Mouse (Mus musculus) liver, adult 10 weeks (tissue): ENCODE measurements around the gene Muc13. TPM values are rescaled to one million over a fixed set of nuclear protein-coding genes. Genes with fewer than 3 reads are reported as not detected.

ENCODE experiments used
- polyA plus RNA-seq: library from polyadenylated mRNA; stranded (reverse); fragments of 350-450 nt; fragmentation: Illumina TruSeq; extraction: RNeasy Lipid Tissue Mini Kit (QIAGEN cat#74804); gene quantifications from one replicate; pipeline ENCODE4 v1.2.3, GENCODE M21; 2014; ENCODE audit warnings: low read depth, low replicate concordance

Gene Muc13
- 0.21 TPM for polyA plus RNA-seq

DNA sequence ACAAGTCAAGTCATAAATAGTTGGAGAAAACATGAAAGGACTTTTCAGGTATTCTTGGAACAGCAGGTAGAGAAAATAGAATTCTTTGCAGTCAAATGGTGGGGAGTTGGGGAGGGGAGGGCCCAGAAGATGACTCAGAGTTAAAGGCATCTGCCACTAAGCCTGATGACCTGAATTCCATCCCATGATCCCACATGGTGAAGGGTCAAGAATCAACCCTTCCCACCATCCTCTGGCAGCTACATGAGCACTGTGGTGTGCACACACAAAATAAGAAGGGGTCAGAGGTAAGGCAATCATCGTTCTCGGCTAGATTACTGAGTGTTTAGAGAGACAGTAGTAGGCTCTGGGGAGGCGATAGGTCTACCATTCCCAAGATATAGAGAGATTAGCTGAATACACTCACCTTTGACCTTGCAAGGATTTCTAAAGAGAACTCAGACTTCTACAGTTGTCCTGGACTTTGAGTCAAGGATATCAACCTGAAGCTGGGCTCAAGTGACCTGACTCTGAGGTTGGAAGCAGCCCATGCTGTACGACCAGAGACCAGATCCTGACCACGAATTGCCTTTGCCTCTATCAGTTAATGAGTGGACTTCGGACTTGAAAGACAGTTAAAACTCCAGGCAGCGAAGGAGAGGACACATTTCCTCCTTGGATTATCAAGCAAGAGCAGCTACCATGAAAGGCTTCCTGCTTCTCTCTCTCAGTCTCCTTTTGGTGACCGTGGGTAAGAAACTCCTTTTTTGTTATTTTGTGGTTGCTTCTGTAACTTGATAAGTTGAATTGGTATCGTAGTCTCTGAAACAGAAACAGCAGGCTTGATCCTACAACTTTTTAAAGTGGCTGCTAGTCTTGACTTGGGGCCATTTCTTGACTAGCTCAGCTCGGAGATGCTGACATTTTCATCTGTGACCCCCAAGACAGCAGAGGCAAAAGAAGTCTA lies at the start of gene Muc13:
Gene Muc13, plus strand, starts transcription at position 192 of the 946 bp plus-strand sequence.

DNA sequence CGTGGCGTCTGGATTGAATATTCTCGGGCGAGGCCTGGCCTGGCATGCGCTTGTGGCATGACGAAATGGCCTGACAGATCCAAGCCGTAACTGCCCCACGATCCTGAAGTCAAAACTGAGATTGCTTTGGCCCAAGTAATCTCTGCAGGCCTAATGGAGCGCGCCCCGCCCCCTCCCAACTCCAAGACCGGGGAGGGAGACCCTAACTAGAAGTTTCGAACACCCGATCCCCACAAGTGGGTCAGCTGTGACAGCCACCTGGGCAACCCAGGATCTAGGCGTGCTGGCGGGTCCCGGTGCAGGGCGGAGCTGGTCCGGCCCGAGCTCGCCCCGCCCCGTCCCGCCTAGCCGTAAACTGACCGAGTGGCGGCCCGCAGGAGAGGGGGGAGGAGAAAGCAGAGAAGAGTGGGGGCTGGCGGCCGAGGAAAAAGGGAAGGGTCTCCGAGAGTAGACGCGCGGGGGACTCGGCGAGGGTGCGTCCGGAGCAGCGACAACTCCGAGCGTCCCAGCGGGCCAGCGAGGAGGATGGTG lies 35.5 kb downstream of the Muc13 start, which contains the start of gene Itgb5:
Gene Itgb5, plus strand, starts transcription at position 365 of the 531 bp plus-strand sequence.

Other genes starting within 250 kb of the Muc13 start
- gene Heg1, start 109.7 kb upstream of the Muc13 start, polyA plus RNA-seq = 3.5 TPM
- 35.1 TPM for gene Itgb5, start 35.6 kb downstream of the Muc13 start, polyA plus RNA-seq
- 10.8 TPM for gene Umps, start 173.0 kb downstream of the Muc13 start, polyA plus RNA-seq